Mouse (Mus musculus) stomach, embryonic 15.5 days (tissue): Measurements from ENCODE around the gene Tle3. TPM values are rescaled to one million over a fixed set of nuclear protein-coding genes. Genes with fewer than 3 reads are reported as not detected.

Source experiments
- ATAC-seq: fragments of 200-750 bp; cut with Nextera tagmentation; 2 replicates; pipeline ENCODE4 v1.8.0; 2017; ENCODE audit warnings: low read depth, moderate number of reproducible peaks, moderate TSS enrichment; ENCODE audit not compliant: insufficient read depth, low FRiP score
- H3K27ac ChIP-seq: fragments of 300-500 bp; sonication (generic); 2 replicates; pipeline ENCODE4 v1.5.1; 2015; ENCODE audit warnings: mild to moderate bottlenecking, inconsistent platforms
- H3K27me3 ChIP-seq: fragments of 300-500 bp; sonication (generic); replicated peaks from 2 replicates; pipeline ENCODE4 v1.6.1; 2015; ENCODE audit warnings: inconsistent platforms
- H3K36me3 ChIP-seq: fragments of 300-500 bp; sonication (generic); 2 replicates; pipeline ENCODE4 v1.6.1; 2015; ENCODE audit warnings: inconsistent platforms
- H3K4me1 ChIP-seq: fragments of 300-500 bp; sonication (generic); 2 replicates; pipeline ENCODE4 v1.6.1; 2015; ENCODE audit warnings: inconsistent platforms
- H3K4me2 ChIP-seq: fragments of 300-500 bp; sonication (generic); 2 replicates; pipeline ENCODE4 v1.6.1; 2015; ENCODE audit warnings: mild to moderate bottlenecking, inconsistent platforms
- H3K4me3 ChIP-seq: fragments of 300-500 bp; sonication (generic); replicated peaks from 2 replicates; pipeline ENCODE4 v1.5.1; 2015; ENCODE audit warnings: inconsistent platforms
- H3K9ac ChIP-seq: fragments of 300-500 bp; sonication (generic); 2 replicates; pipeline ENCODE4 v1.6.1; 2015; ENCODE audit warnings: inconsistent platforms
- H3K9me3 ChIP-seq: fragments of 300-500 bp; sonication (generic); 2 replicates; pipeline ENCODE4 v1.6.1; 2016; ENCODE audit warnings: inconsistent platforms
- WGBS: fragments of 180-500 bp; shearing (Covaris S2); methylation state at CpG from one replicate; pipeline ENCODE4 v1.1.7; 2015; 5-methylcytosine and 5-hydroxymethylcytosine counted together
- polyA plus RNA-seq: library from polyadenylated mRNA; unstranded; fragments of >200 nt; fragmentation: Nextera tagmentation; extraction: Ambion mirVana; gene quantifications from 2 replicates; pipeline ENCODE4 v1.2.1, GENCODE M21; 2015

Tle3 gene
- polyA plus RNA-seq, 1 experiment from 2014 or later: 24.3 TPM

- Histone ChIP-seq H3K4me2 (no peak overlapping the region), H3K9ac (no peak overlapping the region), H3K4me1 (no peaks in the 10 kb centered on the region), H3K36me3 (no peaks in the 10 kb centered on the region), H3K9me3 (no peaks in the 10 kb centered on the region), H3K4me3 (no peak overlapping the region), H3K27ac (no peak overlapping the region), H3K27me3 (no peaks in the 10 kb centered on the region)
- ATAC-seq: no peak
- 78% methylated on average over 6 of the region's 6 CpGs for WGBS
Observed at GRCm38 (mm10) chr9:61427051-61427450, 54.9 kb downstream of the Tle3 start.

- no peak overlapping the region for H3K9ac ChIP-seq
- H3K4me3 ChIP-seq: no peak overlapping the region
- no peak overlapping the region for H3K27ac ChIP-seq
- ATAC-seq: no peak
- 70% methylated on average over 3 of the region's 3 CpGs for WGBS
- no peaks in the 10 kb centered on the region for H3K4me1 ChIP-seq
- no peaks in the 10 kb centered on the region for H3K36me3 ChIP-seq
- H3K27me3 ChIP-seq: no peaks in the 10 kb centered on the region
- no peaks in the 10 kb centered on the region for H3K9me3 ChIP-seq
- H3K4me2 ChIP-seq: no peak overlapping the region
Observed at GRCm38 (mm10) chr9:61427901-61428300, 55.7 kb downstream of the Tle3 start.

DNA sequence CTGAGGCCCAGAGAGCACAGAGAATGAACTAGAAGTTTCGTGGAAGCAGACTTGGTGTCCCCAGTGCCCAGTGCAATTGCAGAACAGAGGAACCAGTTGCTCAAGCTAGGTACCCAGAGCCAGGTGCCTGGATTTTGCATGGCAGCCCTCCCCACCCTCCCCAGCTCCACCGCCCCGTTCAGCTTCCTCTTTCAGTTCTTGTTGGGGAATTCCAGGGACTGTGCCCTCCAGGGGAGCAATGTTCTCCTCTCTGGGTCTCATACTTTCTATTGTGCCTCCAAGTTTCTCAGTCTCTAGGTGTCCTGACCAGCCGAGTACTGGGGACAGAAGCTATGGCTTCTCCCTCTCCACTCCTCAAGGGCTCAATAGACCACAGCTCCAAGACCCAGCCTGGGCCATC lies 59.7 kb downstream of the Tle3 start:
- no peak for ATAC-seq
- Histone ChIP-seq H3K9me3 (no peaks in the 10 kb centered on the region), H3K4me1 (peaks cover 3% of the 10 kb centered on the region), H3K9ac (no peak overlapping the region), H3K27ac (no peak overlapping the region), H3K4me2 (no peak overlapping the region), H3K27me3 (no peaks in the 10 kb centered on the region), H3K36me3 (no peaks in the 10 kb centered on the region), H3K4me3 (no peak overlapping the region)
- 87% methylated on average over 4 of the region's 4 CpGs for WGBS

GRCm38 (mm10) chr9:61433206-61433605 lies 61.0 kb downstream of the Tle3 start:
- Histone ChIP-seq H3K9ac (no peak overlapping the region), H3K4me3 (no peak overlapping the region), H3K9me3 (no peaks in the 10 kb centered on the region), H3K27me3 (no peaks in the 10 kb centered on the region), H3K4me1 (peaks cover 3% of the 10 kb centered on the region), H3K4me2 (no peak overlapping the region), H3K36me3 (no peaks in the 10 kb centered on the region), H3K27ac (no peak overlapping the region)
- no peak for ATAC-seq
- 87% methylated on average over 2 of the region's 2 CpGs for WGBS

- H3K9me3 ChIP-seq: no peaks in the 10 kb centered on the region
- no peak overlapping the region for H3K9ac ChIP-seq
- ATAC-seq: no peak; the same call in 1 of the 2 replicates
- H3K27ac ChIP-seq: no peak overlapping the region
- H3K36me3 ChIP-seq: no peaks in the 10 kb centered on the region
- 56% methylated on average over 11 of the region's 11 CpGs for WGBS
- H3K4me1 ChIP-seq: peaks cover 3% of the 10 kb centered on the region
- H3K4me3 ChIP-seq: no peak overlapping the region
- no peaks in the 10 kb centered on the region for H3K27me3 ChIP-seq
- no peak overlapping the region for H3K4me2 ChIP-seq
Observed at GRCm38 (mm10) chr9:61434062-61434461, 61.9 kb downstream of the Tle3 start.

- no peak overlapping the region for H3K9ac ChIP-seq
- ATAC-seq: peak; percentile 41; the same call in 1 of the 2 replicates
- H3K36me3 ChIP-seq: no peaks in the 10 kb centered on the region
- peaks cover 3% of the 10 kb centered on the region for H3K4me1 ChIP-seq
- no peaks in the 10 kb centered on the region for H3K27me3 ChIP-seq
- no peaks in the 10 kb centered on the region for H3K9me3 ChIP-seq
- 33% methylated on average over 8 of the region's 8 CpGs for WGBS
- no peak overlapping the region for H3K4me2 ChIP-seq
- H3K4me3 ChIP-seq: no peak overlapping the region
- H3K27ac ChIP-seq: no peak overlapping the region
Observed at GRCm38 (mm10) chr9:61435191-61435989, 63.2 kb downstream of the Tle3 start.

DNA sequence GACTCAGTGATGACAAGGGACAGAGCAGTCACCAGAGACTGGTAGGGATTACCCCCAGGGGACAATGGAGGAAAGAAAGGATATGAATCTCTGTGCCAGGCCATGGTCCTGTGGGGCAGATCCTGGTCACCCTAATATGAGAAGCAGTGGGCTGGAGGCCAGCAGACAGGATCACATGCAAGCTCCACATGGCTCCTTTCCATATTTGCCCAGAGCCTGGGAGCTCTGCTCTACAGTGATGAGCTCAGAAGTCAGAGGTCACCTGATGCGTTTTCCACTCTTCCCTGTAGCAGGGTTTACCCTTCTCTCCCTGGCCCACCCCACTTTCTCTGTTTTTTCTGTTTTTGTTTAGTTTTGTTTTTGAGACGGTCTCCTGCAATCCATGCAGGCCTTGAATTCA lies 63.9 kb downstream of the Tle3 start:
- H3K4me3 ChIP-seq: no peak overlapping the region
- peaks cover 3% of the 10 kb centered on the region for H3K4me1 ChIP-seq
- no peaks in the 10 kb centered on the region for H3K27me3 ChIP-seq
- H3K4me2 ChIP-seq: no peak overlapping the region
- WGBS: 64% methylated on average over 2 of the region's 2 CpGs
- no peaks in the 10 kb centered on the region for H3K9me3 ChIP-seq
- no peaks in the 10 kb centered on the region for H3K36me3 ChIP-seq
- H3K9ac ChIP-seq: no peak overlapping the region
- H3K27ac ChIP-seq: no peak overlapping the region
- ATAC-seq: no peak

DNA sequence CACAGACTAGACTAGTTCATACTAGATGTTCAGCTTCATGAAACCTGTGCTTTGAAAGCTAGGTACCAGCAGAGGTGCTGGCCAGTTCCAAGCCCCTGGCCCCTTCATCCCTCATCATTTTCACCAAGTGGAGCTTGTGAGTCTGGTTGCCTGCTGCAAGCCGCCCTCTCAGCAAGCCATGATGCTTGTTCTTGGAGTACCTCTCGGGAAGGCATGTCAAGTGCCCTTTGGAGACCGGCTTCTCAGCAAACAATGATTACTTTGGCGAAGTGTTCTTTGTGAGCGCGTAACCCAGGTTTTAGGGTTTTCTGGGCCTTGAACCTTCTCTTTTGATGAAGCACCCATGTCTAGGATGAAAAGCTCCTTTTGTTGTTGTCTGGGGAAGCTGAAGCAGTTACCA lies 64.6 kb downstream of the Tle3 start:
- no peak overlapping the region for H3K4me2 ChIP-seq
- H3K27me3 ChIP-seq: no peaks in the 10 kb centered on the region
- no peak overlapping the region for H3K4me3 ChIP-seq
- H3K9me3 ChIP-seq: no peaks in the 10 kb centered on the region
- peaks cover 3% of the 10 kb centered on the region for H3K4me1 ChIP-seq
- H3K9ac ChIP-seq: no peak overlapping the region
- no peak overlapping the region for H3K27ac ChIP-seq
- H3K36me3 ChIP-seq: no peaks in the 10 kb centered on the region
- WGBS: 92% methylated on average over 6 of the region's 6 CpGs
- ATAC-seq: no peak

DNA sequence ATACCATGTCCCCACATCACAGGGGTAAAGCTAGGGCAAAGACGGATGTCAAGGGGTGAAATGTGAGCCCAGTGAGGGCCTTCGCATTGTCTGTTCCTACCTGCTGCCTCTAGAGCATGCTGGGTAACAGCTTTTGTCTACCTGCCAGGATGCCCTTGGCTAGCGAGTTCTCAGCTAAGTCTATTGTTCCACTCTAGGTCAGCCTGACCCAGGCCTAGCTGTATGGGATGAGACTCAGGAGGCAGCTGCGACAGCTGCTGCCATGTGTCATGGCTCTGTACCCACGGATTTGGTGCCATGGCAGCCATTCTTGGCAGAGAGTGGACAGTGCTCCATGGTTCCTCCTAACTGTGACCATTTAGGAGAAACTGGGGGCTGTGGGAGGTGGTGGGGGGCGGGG lies 66.9 kb downstream of the Tle3 start:
- ATAC-seq: no peak
- H3K4me3 ChIP-seq: no peak overlapping the region

DNA sequence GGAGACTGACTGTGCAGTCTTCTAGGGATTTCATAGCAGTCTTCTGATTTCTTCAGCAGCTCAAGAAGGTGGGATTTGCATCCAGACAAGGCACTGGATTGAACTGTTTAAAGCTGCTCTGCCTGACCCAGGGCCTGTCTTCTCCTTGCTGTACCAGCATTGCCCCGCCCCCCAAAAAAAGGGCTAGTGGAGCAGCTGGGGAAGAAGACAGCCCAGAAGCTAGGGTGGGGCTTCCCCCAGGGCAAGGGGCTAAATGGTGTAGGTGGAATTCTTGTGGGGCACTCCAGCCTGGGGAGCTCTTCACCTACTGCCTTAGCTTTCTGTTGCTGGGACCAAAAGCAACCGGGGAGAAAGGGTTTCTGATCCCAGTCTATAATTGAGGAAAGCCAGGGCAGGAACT lies 67.8 kb downstream of the Tle3 start:
- no peak for ATAC-seq
- WGBS: 53% methylated on average over 2 of the region's 2 CpGs
- Histone ChIP-seq H3K27ac (no peak overlapping the region), H3K4me1 (peaks cover 3% of the 10 kb centered on the region; the same call in 1 of the 2 replicates), H3K9me3 (no peaks in the 10 kb centered on the region), H3K9ac (no peak overlapping the region), H3K27me3 (no peaks in the 10 kb centered on the region), H3K4me2 (no peak overlapping the region), H3K36me3 (no peaks in the 10 kb centered on the region), H3K4me3 (no peak overlapping the region)

More for the DNA sequence above, 66.9 kb downstream of the Tle3 start:
- peaks cover 3% of the 10 kb centered on the region for H3K4me1 ChIP-seq
- H3K27me3 ChIP-seq: no peaks in the 10 kb centered on the region
- 76% methylated on average over 6 of the region's 6 CpGs for WGBS
- no peak overlapping the region for H3K27ac ChIP-seq
- no peak overlapping the region for H3K9ac ChIP-seq
- no peaks in the 10 kb centered on the region for H3K9me3 ChIP-seq
- H3K36me3 ChIP-seq: no peaks in the 10 kb centered on the region
- no peak overlapping the region for H3K4me2 ChIP-seq

- no peaks in the 10 kb centered on the region; the same call in 1 of the 2 replicates for H3K4me1 ChIP-seq
- H3K27ac ChIP-seq: no peak overlapping the region
- no peak overlapping the region for H3K4me2 ChIP-seq
- no peak overlapping the region for H3K9ac ChIP-seq
- no peaks in the 10 kb centered on the region for H3K36me3 ChIP-seq
- H3K4me3 ChIP-seq: no peak overlapping the region
- H3K9me3 ChIP-seq: no peaks in the 10 kb centered on the region
- no peak for ATAC-seq
- no peaks in the 10 kb centered on the region for H3K27me3 ChIP-seq
- 53% methylated on average over 11 of the region's 11 CpGs for WGBS
Observed at GRCm38 (mm10) chr9:61441206-61441913, 69.2 kb downstream of the Tle3 start.

DNA sequence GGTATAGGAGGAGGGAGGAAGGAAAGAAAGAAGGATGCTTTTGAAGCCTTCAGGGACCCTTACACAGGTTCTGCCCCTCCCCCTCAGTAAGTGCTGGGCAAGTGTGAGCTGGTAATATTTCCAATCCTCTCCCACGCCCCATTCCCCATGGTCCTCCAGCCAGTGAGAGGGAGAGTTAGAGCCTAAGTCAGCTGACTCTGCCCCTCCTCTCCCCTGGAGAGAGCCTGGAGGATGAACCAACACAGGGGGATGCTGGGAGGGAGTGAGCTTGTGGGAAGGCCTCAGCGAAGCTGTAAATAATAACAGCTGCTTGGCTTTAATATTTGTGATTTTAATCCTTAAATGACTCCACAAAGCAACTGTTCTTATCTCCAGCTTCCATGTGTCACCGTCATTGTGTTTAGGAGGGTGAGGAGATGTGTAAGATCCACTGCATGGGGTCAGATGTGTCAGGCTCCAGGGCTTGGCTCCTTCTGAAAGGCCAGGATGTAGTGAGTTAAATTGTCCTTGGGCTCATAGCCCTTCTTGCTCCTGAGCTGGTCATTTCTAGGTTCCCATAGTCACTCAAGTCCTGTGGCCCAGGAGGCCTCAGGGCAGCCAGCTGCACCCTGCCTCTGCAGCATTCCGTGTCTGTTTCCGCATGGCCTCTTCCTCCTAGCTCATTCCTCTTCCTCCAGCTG lies 70.9 kb downstream of the Tle3 start:
- no peaks in the 10 kb centered on the region for H3K9me3 ChIP-seq
- H3K36me3 ChIP-seq: no peaks in the 10 kb centered on the region
- H3K27me3 ChIP-seq: no peaks in the 10 kb centered on the region
- no peak; the same call in 1 of the 2 replicates for ATAC-seq
- no peak overlapping the region for H3K4me2 ChIP-seq
- no peak overlapping the region for H3K4me3 ChIP-seq
- no peak overlapping the region for H3K9ac ChIP-seq
- 53% methylated on average over 5 of the region's 5 CpGs for WGBS
- H3K4me1 ChIP-seq: no peaks in the 10 kb centered on the region; the same call in 1 of the 2 replicates
- H3K27ac ChIP-seq: no peak overlapping the region
